Mouse (Mus musculus) left cerebral cortex, postnatal 36 days (tissue): ENCODE data around the gene Nupl1. TPM values are rescaled to one million over a fixed set of nuclear protein-coding genes. Genes with fewer than 3 reads are reported as not detected.

ENCODE experiments used
- DNase-seq, 2 experiments: peaks; one replicate each; pipeline ENCODE4 v3.0.0; 2021 to 2022; ENCODE audit warnings: low spot score in 2 of 2, mixed read lengths in 1 of 2
- intact Hi-C: fragments of 180-260 bp; cut with DNase I; formaldehyde crosslinking; loops from one replicate; pipeline ENCODE4 v1.15.1; 2025
- total RNA-seq, 2 experiments: library from RNA; stranded (reverse); gene quantifications; 2 replicates each; pipeline ENCODE4 v1.2.3; 2021

The Nupl1 gene
- total RNA-seq, 2 experiments from 2014 or later = 0.18 TPM; not detected in 1

- no peak for DNase-seq
- intact Hi-C loops = loop anchor here (5.0 to 10.0 kb wide), 2 partner anchors 125 to 442 kb away; no protein-coding TSS in a partner anchor
These were observed 1.1 kb upstream of the Nupl1 start for GRCm38 (mm10) chr14:60252004-60253000.

- DNase-seq = no peak
- intact Hi-C loops = loop anchor here (1.0 to 10.0 kb wide), 3 partner anchors 14 to 444 kb away; partner anchors contain the start of gene Mtmr6
These were observed 352 bp downstream of the Nupl1 start for GRCm38 (mm10) chr14:60250879-60251278.

- intact Hi-C loops = loop anchor here (5.0 to 10.0 kb wide), 2 partner anchors 127 to 444 kb away; no protein-coding TSS in a partner anchor
- no peak for DNase-seq
These were observed 865 bp downstream of the Nupl1 start for GRCm38 (mm10) chr14:60250366-60250765.

- intact Hi-C loops = no loop called here
- DNase-seq = no peak
These were observed 12.7 kb downstream of the Nupl1 start for GRCm38 (mm10) chr14:60238551-60238950.

GRCm38 (mm10) chr14:60219886-60220285 lies 31.3 kb downstream of the Nupl1 start:
- intact Hi-C loops = no loop called here
- no peak for DNase-seq

- no peak for DNase-seq
- intact Hi-C loops = no loop called here
These were observed 33.6 kb downstream of the Nupl1 start for GRCm38 (mm10) chr14:60217616-60218015.

- no peak for DNase-seq
- intact Hi-C loops = no loop called here
These were observed 35.1 kb downstream of the Nupl1 start for GRCm38 (mm10) chr14:60216125-60216524.

- intact Hi-C loops = no loop called here
- no peak for DNase-seq
These were observed 36.2 kb downstream of the Nupl1 start for GRCm38 (mm10) chr14:60215000-60215399.

- DNase-seq = no peak
- intact Hi-C loops = no loop called here
These were observed 37.2 kb downstream of the Nupl1 start for GRCm38 (mm10) chr14:60214040-60214439.

GRCm38 (mm10) chr14:60209166-60209565 lies 42.1 kb downstream of the Nupl1 start:
- intact Hi-C loops = no loop called here

GRCm38 (mm10) chr14:60204993-60205392 lies 46.2 kb downstream of the Nupl1 start:
- DNase-seq = no peak
- intact Hi-C loops = no loop called here

More at GRCm38 (mm10) chr14:60209166-60209565, 42.1 kb downstream of the Nupl1 start:
- no peak for DNase-seq

- DNase-seq = peak; percentile 29 to 30
- intact Hi-C loops = no loop called here
These were observed 54.3 kb downstream of the Nupl1 start, which contains the start of gene Atp8a2 for GRCm38 (mm10) chr14:60196884-60197283. Gene Atp8a2 (minus strand): TSS chr14:60197179.

GRCm38 (mm10) chr14:60195999-60196398 lies 55.2 kb downstream of the Nupl1 start:
- intact Hi-C loops = no loop called here
- no peak for DNase-seq

- intact Hi-C loops = no loop called here
- DNase-seq = no peak
These were observed 56.6 kb downstream of the Nupl1 start for GRCm38 (mm10) chr14:60194606-60195005.

GRCm38 (mm10) chr14:60189771-60190170 lies 61.5 kb downstream of the Nupl1 start:
- intact Hi-C loops = no loop called here
- no peak for DNase-seq

GRCm38 (mm10) chr14:60188201-60188825 lies 62.9 kb downstream of the Nupl1 start:
- intact Hi-C loops = no loop called here
- peak; percentile 61 for DNase-seq

GRCm38 (mm10) chr14:60181306-60181705 lies 69.9 kb downstream of the Nupl1 start:
- intact Hi-C loops = no loop called here
- DNase-seq = no peak

- intact Hi-C loops = loop anchor here (5.0 kb wide), 2 partner anchors 81 to 151 kb away; no protein-coding TSS in a partner anchor
- DNase-seq = no peak
These were observed 72.7 kb downstream of the Nupl1 start for GRCm38 (mm10) chr14:60178571-60178955.

- peak; percentile 39 to 50 for DNase-seq
- intact Hi-C loops = loop anchor here (5.0 kb wide), 2 partner anchors 81 to 151 kb away; no protein-coding TSS in a partner anchor
These were observed 73.3 kb downstream of the Nupl1 start for GRCm38 (mm10) chr14:60177614-60178570.
